Mouse (Mus musculus) layer of hippocampus, postnatal 36 days (tissue): Measurements from ENCODE around the gene Gm3127. TPM values are rescaled to one million over a fixed set of nuclear protein-coding genes. Genes with fewer than 3 reads are reported as not detected.
"Not testable (repeated sequence)": the region's sequence is repeated elsewhere in the genome, so short reads cannot be mapped to it uniquely, and the experiment has no call there.

Experiments used
- DNase-seq, 2 experiments: peaks; one replicate each; pipeline ENCODE4 v3.0.0; 2022
- total RNA-seq, 2 experiments: library from RNA; stranded (reverse); gene quantifications; 2 replicates each; pipeline ENCODE4 v1.2.3; 2021

Gene Gm3127
- not detected for total RNA-seq

- not testable (repeated sequence) for DNase-seq
Measured at GRCm38 (mm10) chr14:4164730-4165129, at the start of gene Gm3127. TSS of gene Gm3127 (plus strand) at chr14:4165030.

GRCm38 (mm10) chr14:4141646-4142045, 23.2 kb upstream of the Gm3127 start:
- DNase-seq: not testable (repeated sequence)

GRCm38 (mm10) chr14:4182030-4182429, 17.2 kb downstream of the Gm3127 start:
- peak in 1 of 2 experiments; percentile 2 for DNase-seq

GRCm38 (mm10) chr14:4182491-4183210, 17.8 kb downstream of the Gm3127 start, which contains the start of gene Gm2974:
TSS of gene Gm2974 (plus strand) at chr14:4182576.
- peak in 1 of 2 experiments; percentile 2 for DNase-seq

- not testable (repeated sequence) for DNase-seq
Measured at GRCm38 (mm10) chr14:4183375-4183774, 18.5 kb downstream of the Gm3127 start.

Other genes starting within 250 kb of the Gm3127 start
- gene Gm3029, start 233.3 kb upstream of the Gm3127 start, total RNA-seq: not detected
- under 1 TPM in 1 of 2 experiments, not detected in 1; 0.27 TPM for gene Gm3095, start 201.5 kb upstream of the Gm3127 start, total RNA-seq
- not detected for gene Gm3099, start 166.6 kb upstream of the Gm3127 start, total RNA-seq
- 1 to 10 TPM; 3.8 to 7.6 TPM for gene Gm5796, start 141.1 kb upstream of the Gm3127 start, total RNA-seq
- gene Gm3115, start 80.9 kb upstream of the Gm3127 start, total RNA-seq: under 1 TPM; 0.37 to 0.73 TPM
- 1 to 10 TPM; 6.4 to 7.8 TPM for gene Gm8108, start 54.5 kb upstream of the Gm3127 start, total RNA-seq
- gene Gm2974, start 17.5 kb downstream of the Gm3127 start, total RNA-seq: 1 to 10 TPM in 1 of 2 experiments, under 1 TPM in 1; 0.58 to 1.3 TPM
- not detected for gene Gm3138, start 84.6 kb downstream of the Gm3127 start, total RNA-seq
- gene Gm3149, start 152.3 kb downstream of the Gm3127 start, total RNA-seq: under 1 TPM in 1 of 2 experiments, not detected in 1; 0.61 TPM
- gene 2610042L04Rik, start 169.7 kb downstream of the Gm3127 start, total RNA-seq: under 1 TPM; 0.82 to 0.91 TPM
- gene Gm3159, start 232.5 kb downstream of the Gm3127 start, total RNA-seq: not detected